Mouse (Mus musculus) olfactory bulb, adult 2 months (tissue): ENCODE results near the gene Efnb1. TPM values are rescaled to one million over a fixed set of nuclear protein-coding genes. Genes with fewer than 3 reads are reported as not detected.
"Not testable (repeated sequence)": the region's sequence is repeated elsewhere in the genome, so short reads cannot be mapped to it uniquely, and the experiment has no call there.

Experiments
- H3K27ac ChIP-seq: fragments of 200-500 bp; 2 replicates; pipeline ENCODE4 v1.5.1; 2012; ENCODE audit warnings: low read depth, low read length; ENCODE audit not compliant: insufficient read depth
- H3K4me1 ChIP-seq: fragments of 200-500 bp; 2 replicates; pipeline ENCODE4 v1.6.1; 2012; ENCODE audit warnings: low read length; ENCODE audit not compliant: control insufficient read depth, insufficient read depth
- H3K4me3 ChIP-seq: fragments of 200-500 bp; 2 replicates; pipeline ENCODE4 v1.5.1; 2012; ENCODE audit warnings: mild to moderate bottlenecking, low read depth, low read length, moderate library complexity; ENCODE audit not compliant: insufficient read depth
- CTCF ChIP-seq: fragments of 200-500 bp; IDR thresholded peaks from 2 replicates; pipeline ENCODE4 v1.5.1; 2012; ENCODE audit warnings: low read depth, mild to moderate bottlenecking, low read length, moderate library complexity; ENCODE audit not compliant: insufficient read depth
- POLR2A ChIP-seq: fragments of 200-500 bp; IDR thresholded peaks from 2 replicates; pipeline ENCODE4 v1.6.1; 2012; ENCODE audit warnings: mild to moderate bottlenecking, low read depth, low read length, moderate library complexity; ENCODE audit not compliant: insufficient read depth
- WGBS: fragments of 180-500 bp; shearing (Covaris S2); methylation state at CpG from one replicate; pipeline ENCODE4 v1.1.7; 2018; 5-methylcytosine and 5-hydroxymethylcytosine counted together
- polyA plus RNA-seq: library from polyadenylated mRNA; stranded (reverse); fragments of >200 nt; gene quantifications from 2 replicates; pipeline ENCODE4 v1.2.4, GENCODE M21; 2012; ENCODE audit warnings: low replicate concordance; ENCODE audit not compliant: missing spikeins, insufficient read depth, insufficient read length

Gene Efnb1
- not detected in 2 replicates for polyA plus RNA-seq

GRCm38 (mm10) chrX:99135523-99136258 is at the start of gene Efnb1:
Efnb1 (plus strand) TSS chrX:99136130.
- Histone ChIP-seq H3K27ac (peak within 1 kb of the TSS; percentile 59), H3K4me3 (peak within 1 kb of the TSS; percentile 76), H3K4me1 (peaks cover 30% of the 10 kb centered on the region)
- WGBS = 15% methylated on average over 35 of the region's 35 CpGs
- peak; percentile 62 for TF ChIP-seq POLR2A
- no peak for TF ChIP-seq CTCF

- 80% methylated on average over 2 of the region's 2 CpGs for whole genome bisulfite sequencing
- TF ChIP-seq POLR2A = no peak
- TF ChIP-seq CTCF = no peak
- Histone ChIP-seq H3K4me1 (no peaks in the 10 kb centered on the region), H3K27ac (no peak overlapping the region), H3K4me3 (no peak overlapping the region)
Observed at GRCm38 (mm10) chrX:99092704-99093103, 43.2 kb upstream of the Efnb1 start.

- H3K4me1 ChIP-seq = not testable (repeated sequence)
- 83% methylated on average over 7 of the region's 10 CpGs for WGBS
Observed at GRCm38 (mm10) chrX:99111088-99111724, 24.7 kb upstream of the Efnb1 start.

GRCm38 (mm10) chrX:99119510-99119909 is 16.4 kb upstream of the Efnb1 start:
- TF ChIP-seq CTCF = no peak
- no peak for TF ChIP-seq POLR2A
- 88% methylated on average over 5 of the region's 5 CpGs for WGBS

More at GRCm38 (mm10) chrX:99111088-99111724, 24.7 kb upstream of the Efnb1 start:
- not testable (repeated sequence) for H3K27ac ChIP-seq, H3K4me3 ChIP-seq

GRCm38 (mm10) chrX:99130059-99130458 is 5.9 kb upstream of the Efnb1 start:
- TF ChIP-seq POLR2A (no peak), CTCF (peak; percentile 44; the same call in 1 of the 2 replicates)
- H3K4me3 ChIP-seq = no peak overlapping the region
- H3K4me1 ChIP-seq = 0 out of 2 replicates have a peak, but pooled peaks cover 1% of the 10 kb centered on the region
- 37% methylated on average over 3 of the region's 3 CpGs for WGBS
- H3K27ac ChIP-seq = no peak overlapping the region

More at GRCm38 (mm10) chrX:99119510-99119909, 16.4 kb upstream of the Efnb1 start:
- no peak overlapping the region for H3K4me3 ChIP-seq
- H3K27ac ChIP-seq = no peak overlapping the region
- no peaks in the 10 kb centered on the region for H3K4me1 ChIP-seq

- H3K4me1 ChIP-seq = peaks cover 6% of the 10 kb centered on the region; the same call in 1 of the 2 replicates
- 84% methylated on average over 6 of the region's 6 CpGs for WGBS
- TF ChIP-seq POLR2A = no peak
- no peak for TF ChIP-seq CTCF
- no peak overlapping the region for H3K4me3 ChIP-seq
- no peak overlapping the region for H3K27ac ChIP-seq
Observed at GRCm38 (mm10) chrX:99132573-99132972, 3.4 kb upstream of the Efnb1 start.

GRCm38 (mm10) chrX:99134891-99135290 is 1.0 kb upstream of the Efnb1 start:
- H3K27ac ChIP-seq = no peak overlapping the region
- 0 out of 2 replicates have a peak overlapping the region, but pooled peaks have one; percentile 14 for H3K4me3 ChIP-seq
- peaks cover 24% of the 10 kb centered on the region for H3K4me1 ChIP-seq
- no peak for TF ChIP-seq POLR2A
- peak; percentile 82 for TF ChIP-seq CTCF
- 26% methylated on average over 14 of the region's 14 CpGs for WGBS

GRCm38 (mm10) chrX:99136431-99136966 is 569 bp downstream of the Efnb1 start:
- Histone ChIP-seq H3K4me1 (peaks cover 38% of the 10 kb centered on the region), H3K27ac (peak overlapping the region; percentile 59), H3K4me3 (peak overlapping the region; percentile 76)
- TF ChIP-seq POLR2A = no peak
- no peak for TF ChIP-seq CTCF
- WGBS = 23% methylated on average over 51 of the region's 53 CpGs
